Mouse (Mus musculus): Measurements from ENCODE around the gene Ribc2. TPM values are rescaled to one million over a fixed set of nuclear protein-coding genes. Genes with fewer than 3 reads are reported as not detected.
A peak's percentile ranks its signal among the peaks of the same experiment; 100 is the strongest.

Gene Ribc2
- polyA plus RNA-seq (2015; fragmentation: Nextera tagmentation; extraction: Ambion mirVana) = 0.30 and 0.40 TPM in 2 replicates

DNA sequence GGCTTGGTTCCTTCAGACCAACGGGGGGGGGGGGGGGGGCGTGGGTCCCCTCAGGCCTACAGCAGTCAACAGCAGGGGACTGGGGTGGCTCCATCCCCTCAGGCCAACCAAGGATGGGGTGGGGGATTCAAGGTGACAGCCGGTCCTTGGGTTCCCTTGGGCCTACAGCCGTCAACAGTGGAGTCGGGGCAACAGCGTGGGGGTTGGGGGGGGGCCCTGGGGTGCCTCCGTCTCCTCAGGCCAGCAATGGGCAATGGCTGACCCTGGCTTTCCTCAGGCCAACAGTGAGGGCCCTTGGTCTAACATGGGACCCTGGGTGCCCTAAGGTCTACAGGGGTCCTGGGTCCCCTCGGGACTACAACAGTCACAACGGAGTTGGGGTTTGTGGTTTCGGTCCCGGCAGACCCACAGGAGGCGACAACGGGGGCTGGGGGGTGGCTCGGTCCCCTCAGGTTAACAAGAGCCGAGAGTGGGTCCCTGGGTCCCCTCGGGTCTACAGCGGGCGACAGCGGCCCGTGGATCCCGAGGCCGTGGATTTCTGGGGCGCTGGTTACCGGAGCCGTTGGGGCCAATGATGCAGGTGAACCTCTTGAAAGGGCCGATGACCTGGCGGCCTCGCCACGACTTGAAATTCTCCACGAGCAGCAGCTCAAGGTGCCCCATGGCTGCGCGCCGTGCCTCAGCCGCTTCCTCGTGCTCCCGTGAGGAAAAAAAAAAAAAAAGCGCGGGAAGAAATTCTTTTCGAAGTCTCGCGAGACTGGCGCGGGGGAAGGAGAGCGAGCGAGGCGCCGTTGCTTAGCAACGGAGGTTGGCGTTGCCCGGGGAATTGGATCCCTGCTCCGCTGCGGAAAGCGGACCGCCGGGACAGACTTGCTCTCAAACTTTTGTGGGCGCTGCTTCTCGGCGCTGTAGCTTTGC is at the start of gene Ribc2, which contains the start of gene Smc1b:
Gene Ribc2, plus strand, starts transcription at position 804 of the 918 bp plus-strand sequence.
Gene Smc1b, minus strand, starts transcription at position 690 of the 918 bp plus-strand sequence.
- no peaks in the 10 kb centered on the region for H3K36me3 ChIP-seq (ENCODE audit: insufficient read depth, low read length)
- peak; percentile 49; the same call in 1 of the 2 replicates for ATAC-seq (ENCODE audit: low FRiP score, low TSS enrichment)
- peaks cover 4% of the 10 kb centered on the region; the same call in 1 of the 2 replicates for H3K9me3 ChIP-seq (ENCODE audit: low read length)
- peak within 1 kb of the TSS; percentile 67 for H3K4me2 ChIP-seq (replicated peaks; ENCODE audit: low read depth, low read length)
- WGBS = 30% methylated on average over 56 of the region's 58 CpGs
- H3K27ac ChIP-seq (ENCODE audit: low read length) = no peak within 1 kb of the TSS
- H3K9ac ChIP-seq (replicated peaks; ENCODE audit: low read length) = peak within 1 kb of the TSS; percentile 26; the same call in 1 of the 2 replicates
- 0 out of 2 replicates have a peak, but pooled peaks cover 4% of the 10 kb centered on the region for H3K27me3 ChIP-seq (ENCODE audit: insufficient read depth, low read length)
- peak within 1 kb of the TSS; percentile 42 for H3K4me3 ChIP-seq (ENCODE audit: low read length)
- H3K4me1 ChIP-seq (ENCODE audit: insufficient read depth, low read length) = peaks cover 4% of the 10 kb centered on the region; the same call in 1 of the 2 replicates

DNA sequence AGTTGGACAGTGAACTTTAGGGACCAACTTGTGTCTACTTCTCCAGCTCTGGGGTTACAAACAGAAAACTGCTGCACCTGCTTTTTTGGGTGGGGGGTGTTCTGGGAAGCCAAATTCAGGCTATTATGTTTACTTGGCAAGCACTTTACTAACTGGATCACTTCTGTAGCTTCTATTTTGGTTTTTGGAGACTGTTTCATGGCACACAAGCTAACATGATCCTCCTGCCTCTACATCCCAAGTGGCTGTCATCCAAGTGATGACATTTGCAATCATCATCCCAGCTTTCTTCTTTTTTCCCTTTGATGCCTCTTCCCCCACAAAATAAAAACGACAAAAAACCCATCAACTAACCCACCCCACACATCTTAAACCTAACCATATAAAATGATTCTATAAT is 46.2 kb upstream of the Ribc2 start:
- Histone ChIP-seq H3K4me3 (ENCODE audit: low read length) (no peak overlapping the region), H3K27me3 (ENCODE audit: insufficient read depth, low read length) (no peaks in the 10 kb centered on the region), H3K4me2 (replicated peaks; ENCODE audit: low read depth, low read length) (no peak overlapping the region), H3K4me1 (ENCODE audit: insufficient read depth, low read length) (no peaks in the 10 kb centered on the region), H3K36me3 (ENCODE audit: insufficient read depth, low read length) (no peaks in the 10 kb centered on the region), H3K27ac (ENCODE audit: low read length) (no peak overlapping the region), H3K9me3 (ENCODE audit: low read length) (no peaks in the 10 kb centered on the region), H3K9ac (replicated peaks; ENCODE audit: low read length) (no peak overlapping the region)
- ATAC-seq (ENCODE audit: low FRiP score, low TSS enrichment) = no peak
- WGBS = 68% methylated on average over 1 of the region's 1 CpGs

DNA sequence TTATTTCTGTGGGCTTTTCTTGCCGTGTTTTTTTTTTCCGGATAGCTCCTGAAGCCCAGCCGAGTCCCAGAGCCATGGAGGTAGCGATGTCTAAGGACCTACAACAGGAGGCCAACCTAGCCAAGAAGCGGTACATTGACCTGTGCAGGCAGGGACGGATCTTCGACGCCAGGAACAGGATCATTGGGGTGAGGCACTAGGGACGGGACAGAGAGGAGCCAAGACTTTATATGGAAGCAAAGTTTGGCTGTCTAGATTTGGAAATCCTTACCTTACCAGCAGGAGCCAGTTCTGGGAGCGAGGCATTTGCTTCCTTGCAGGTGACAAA is 279 bp downstream of the Ribc2 start:
- Histone ChIP-seq H3K9ac (replicated peaks; ENCODE audit: low read length) (0 out of 2 replicates have a peak overlapping the region, but pooled peaks have one; percentile 26), H3K4me1 (ENCODE audit: insufficient read depth, low read length) (peaks cover 4% of the 10 kb centered on the region; the same call in 1 of the 2 replicates), H3K4me2 (replicated peaks; ENCODE audit: low read depth, low read length) (peak overlapping the region; percentile 67), H3K27me3 (ENCODE audit: insufficient read depth, low read length) (0 out of 2 replicates have a peak, but pooled peaks cover 4% of the 10 kb centered on the region), H3K36me3 (ENCODE audit: insufficient read depth, low read length) (no peaks in the 10 kb centered on the region), H3K4me3 (ENCODE audit: low read length) (peak overlapping the region; percentile 42), H3K27ac (ENCODE audit: low read length) (no peak overlapping the region), H3K9me3 (ENCODE audit: low read length) (peaks cover 4% of the 10 kb centered on the region; the same call in 1 of the 2 replicates)
- 20% methylated on average over 10 of the region's 10 CpGs for WGBS
- no peak for ATAC-seq (ENCODE audit: low FRiP score, low TSS enrichment)

DNA sequence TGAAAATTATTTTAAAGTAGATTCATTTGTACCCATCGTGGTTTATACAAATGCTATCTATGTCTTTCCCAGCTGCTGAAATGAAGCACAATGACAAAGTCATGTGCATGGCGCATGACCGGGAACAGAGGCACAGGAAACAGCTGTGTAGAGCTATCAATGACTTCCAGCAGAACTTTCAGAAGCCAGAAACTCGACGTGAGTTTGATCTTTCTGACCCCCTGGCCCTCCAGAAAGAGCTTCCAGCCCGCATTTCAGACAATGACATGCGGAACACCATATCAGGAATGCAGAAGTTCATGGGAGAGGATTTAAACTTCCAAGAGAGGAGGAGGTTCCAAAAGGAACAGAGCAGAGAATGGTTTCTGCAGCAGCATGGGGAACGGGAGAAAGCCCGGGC is 3.3 kb downstream of the Ribc2 start:
- Histone ChIP-seq H3K9me3 (ENCODE audit: low read length) (peaks cover 4% of the 10 kb centered on the region; the same call in 1 of the 2 replicates), H3K27me3 (ENCODE audit: insufficient read depth, low read length) (0 out of 2 replicates have a peak, but pooled peaks cover 4% of the 10 kb centered on the region), H3K9ac (replicated peaks; ENCODE audit: low read length) (no peak overlapping the region), H3K27ac (ENCODE audit: low read length) (no peak overlapping the region), H3K36me3 (ENCODE audit: insufficient read depth, low read length) (no peaks in the 10 kb centered on the region), H3K4me3 (ENCODE audit: low read length) (no peak overlapping the region), H3K4me1 (ENCODE audit: insufficient read depth, low read length) (peaks cover 4% of the 10 kb centered on the region; the same call in 1 of the 2 replicates), H3K4me2 (replicated peaks; ENCODE audit: low read depth, low read length) (no peak overlapping the region)
- ATAC-seq (ENCODE audit: low FRiP score, low TSS enrichment) = no peak
- whole genome bisulfite sequencing = 33% methylated on average over 9 of the region's 9 CpGs

DNA sequence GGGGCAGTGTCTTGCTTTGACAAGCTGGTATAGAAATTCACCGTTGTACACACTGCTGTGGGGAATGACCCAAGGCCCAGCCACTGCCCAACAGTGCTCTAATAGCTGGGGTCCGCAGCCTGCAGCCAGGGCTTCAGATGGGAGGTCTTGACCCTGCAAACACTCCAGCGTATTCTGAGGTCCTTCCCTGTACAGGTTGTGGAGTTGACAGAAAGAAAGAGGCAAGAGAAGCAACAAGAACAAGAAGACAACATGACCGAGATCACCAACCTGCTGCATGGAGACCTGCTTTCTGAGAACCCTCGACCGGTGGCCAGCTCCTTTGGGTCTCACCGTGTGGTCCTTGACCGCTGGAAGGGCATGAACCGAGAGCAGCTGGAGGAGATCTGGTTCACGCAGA is 9.4 kb downstream of the Ribc2 start:
- no peaks in the 10 kb centered on the region for H3K4me1 ChIP-seq (ENCODE audit: insufficient read depth, low read length)
- 83% methylated on average over 10 of the region's 10 CpGs for WGBS
- H3K4me2 ChIP-seq (replicated peaks; ENCODE audit: low read depth, low read length) = no peak overlapping the region
- H3K27me3 ChIP-seq (ENCODE audit: insufficient read depth, low read length) = no peaks in the 10 kb centered on the region
- no peak for ATAC-seq (ENCODE audit: low FRiP score, low TSS enrichment)
- H3K9me3 ChIP-seq (ENCODE audit: low read length) = no peaks in the 10 kb centered on the region
- H3K4me3 ChIP-seq (ENCODE audit: low read length) = no peak overlapping the region
- H3K27ac ChIP-seq (ENCODE audit: low read length) = no peak overlapping the region
- no peak overlapping the region for H3K9ac ChIP-seq (replicated peaks; ENCODE audit: low read length)
- H3K36me3 ChIP-seq (ENCODE audit: insufficient read depth, low read length) = no peaks in the 10 kb centered on the region

DNA sequence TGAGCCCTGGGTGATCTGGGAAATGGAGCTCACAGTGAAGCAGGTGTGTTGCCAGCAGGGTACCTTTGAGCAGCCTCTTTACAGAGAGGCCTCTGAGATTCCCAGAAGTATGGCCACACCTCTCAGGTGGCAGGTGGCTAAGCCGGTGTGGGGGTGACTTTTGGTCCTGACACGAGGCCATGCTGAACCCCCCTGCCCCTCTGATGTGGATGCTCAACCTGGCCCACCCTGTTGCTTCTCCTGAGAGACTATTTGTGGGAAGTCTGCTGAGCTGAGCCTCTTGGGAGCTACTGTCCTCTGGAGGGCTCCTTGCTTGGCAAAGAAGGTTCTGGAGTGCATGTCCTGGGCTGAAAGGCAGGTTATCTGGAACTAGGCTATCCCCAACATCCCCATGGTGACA is 10.6 kb downstream of the Ribc2 start:
- H3K4me2 ChIP-seq (replicated peaks; ENCODE audit: low read depth, low read length) = no peak overlapping the region
- no peak overlapping the region for H3K27ac ChIP-seq (ENCODE audit: low read length)
- WGBS = 76% methylated on average over 2 of the region's 2 CpGs
- no peak overlapping the region for H3K4me3 ChIP-seq (ENCODE audit: low read length)
- H3K36me3 ChIP-seq (ENCODE audit: insufficient read depth, low read length) = no peaks in the 10 kb centered on the region
- no peaks in the 10 kb centered on the region for H3K27me3 ChIP-seq (ENCODE audit: insufficient read depth, low read length)
- ATAC-seq (ENCODE audit: low FRiP score, low TSS enrichment) = no peak
- H3K9me3 ChIP-seq (ENCODE audit: low read length) = no peaks in the 10 kb centered on the region
- no peaks in the 10 kb centered on the region for H3K4me1 ChIP-seq (ENCODE audit: insufficient read depth, low read length)
- no peak overlapping the region for H3K9ac ChIP-seq (replicated peaks; ENCODE audit: low read length)

DNA sequence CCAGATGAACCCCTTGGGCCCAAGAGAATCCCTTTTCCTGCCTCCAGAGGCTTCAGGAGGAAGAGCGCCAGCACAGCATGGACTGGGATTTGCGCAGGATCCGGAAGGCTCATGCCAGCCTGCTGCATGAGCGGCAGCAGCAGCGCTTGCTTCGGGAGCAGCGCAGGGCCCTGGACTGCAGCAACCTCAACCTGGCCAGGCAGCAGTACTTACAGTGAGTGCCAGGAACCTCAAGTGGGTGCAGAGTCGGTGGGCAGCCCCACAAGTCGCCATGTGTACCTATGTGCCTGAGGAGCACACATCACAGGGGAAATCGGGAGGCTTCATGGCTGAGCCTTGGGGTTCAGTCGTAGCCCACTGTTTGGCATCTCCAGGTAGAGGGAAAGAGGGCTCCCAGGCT is 11.3 kb downstream of the Ribc2 start:
- no peaks in the 10 kb centered on the region for H3K36me3 ChIP-seq (ENCODE audit: insufficient read depth, low read length)
- H3K4me3 ChIP-seq (ENCODE audit: low read length) = no peak overlapping the region
- H3K9ac ChIP-seq (replicated peaks; ENCODE audit: low read length) = no peak overlapping the region
- H3K27me3 ChIP-seq (ENCODE audit: insufficient read depth, low read length) = no peaks in the 10 kb centered on the region
- 89% methylated on average over 11 of the region's 11 CpGs for WGBS
- H3K4me1 ChIP-seq (ENCODE audit: insufficient read depth, low read length) = no peaks in the 10 kb centered on the region
- no peak overlapping the region for H3K27ac ChIP-seq (ENCODE audit: low read length)
- no peak for ATAC-seq (ENCODE audit: low FRiP score, low TSS enrichment)
- H3K4me2 ChIP-seq (replicated peaks; ENCODE audit: low read depth, low read length) = no peak overlapping the region
- H3K9me3 ChIP-seq (ENCODE audit: low read length) = no peaks in the 10 kb centered on the region

DNA sequence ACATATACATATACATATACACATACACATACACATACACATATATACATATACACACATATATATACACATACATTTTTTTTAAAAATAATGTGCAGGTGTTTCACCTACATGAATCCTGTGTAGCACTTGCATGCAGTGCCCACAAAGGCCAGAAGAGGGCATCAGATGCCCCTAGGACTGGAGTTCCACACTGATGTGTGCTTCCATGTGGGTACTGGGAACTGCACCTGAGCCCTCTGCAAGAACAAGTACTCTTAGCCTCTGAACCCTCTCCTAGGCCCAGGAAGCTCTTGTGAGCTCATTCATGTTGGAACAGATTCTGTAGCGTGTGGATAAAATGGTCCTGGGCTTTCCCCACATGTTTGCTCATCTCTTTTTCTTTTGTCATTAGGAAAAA is 11.9 kb downstream of the Ribc2 start:
- Histone ChIP-seq H3K4me2 (replicated peaks; ENCODE audit: low read depth, low read length) (no peak overlapping the region), H3K9ac (replicated peaks; ENCODE audit: low read length) (no peak overlapping the region), H3K27me3 (ENCODE audit: insufficient read depth, low read length) (no peaks in the 10 kb centered on the region), H3K4me1 (ENCODE audit: insufficient read depth, low read length) (no peaks in the 10 kb centered on the region), H3K9me3 (ENCODE audit: low read length) (no peaks in the 10 kb centered on the region), H3K4me3 (ENCODE audit: low read length) (no peak overlapping the region), H3K36me3 (ENCODE audit: insufficient read depth, low read length) (no peaks in the 10 kb centered on the region), H3K27ac (ENCODE audit: low read length) (no peak overlapping the region)
- 97% methylated on average over 1 of the region's 1 CpGs for WGBS
- ATAC-seq (ENCODE audit: low FRiP score, low TSS enrichment) = no peak

DNA sequence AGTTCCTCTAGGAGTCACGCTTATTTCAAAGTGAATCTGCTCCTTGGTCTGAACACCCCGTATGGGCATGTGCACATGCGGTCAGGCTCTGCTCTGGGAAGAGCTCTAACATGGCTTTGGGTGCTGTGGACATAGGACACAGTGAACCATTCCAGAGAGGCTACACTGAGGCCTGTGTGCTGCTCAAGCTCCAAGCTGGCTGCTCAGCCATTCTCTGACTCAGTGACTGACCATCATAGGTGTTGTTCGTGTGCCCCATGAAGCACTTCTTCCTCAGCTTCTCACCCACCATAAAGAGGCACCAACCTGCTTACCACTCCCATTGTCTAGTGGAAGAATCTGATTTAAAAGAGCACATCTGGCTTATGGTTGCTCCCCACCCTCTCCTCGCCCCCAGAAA is 12.4 kb downstream of the Ribc2 start:
- H3K9ac ChIP-seq (replicated peaks; ENCODE audit: low read length) = no peak overlapping the region
- ATAC-seq (ENCODE audit: low FRiP score, low TSS enrichment) = no peak
- H3K4me1 ChIP-seq (ENCODE audit: insufficient read depth, low read length) = no peaks in the 10 kb centered on the region
- no peak overlapping the region for H3K4me2 ChIP-seq (replicated peaks; ENCODE audit: low read depth, low read length)
- no peaks in the 10 kb centered on the region for H3K27me3 ChIP-seq (ENCODE audit: insufficient read depth, low read length)
- H3K36me3 ChIP-seq (ENCODE audit: insufficient read depth, low read length) = no peaks in the 10 kb centered on the region
- H3K27ac ChIP-seq (ENCODE audit: low read length) = no peak overlapping the region
- 84% methylated on average over 5 of the region's 5 CpGs for WGBS
- no peaks in the 10 kb centered on the region for H3K9me3 ChIP-seq (ENCODE audit: low read length)
- no peak overlapping the region for H3K4me3 ChIP-seq (ENCODE audit: low read length)

DNA sequence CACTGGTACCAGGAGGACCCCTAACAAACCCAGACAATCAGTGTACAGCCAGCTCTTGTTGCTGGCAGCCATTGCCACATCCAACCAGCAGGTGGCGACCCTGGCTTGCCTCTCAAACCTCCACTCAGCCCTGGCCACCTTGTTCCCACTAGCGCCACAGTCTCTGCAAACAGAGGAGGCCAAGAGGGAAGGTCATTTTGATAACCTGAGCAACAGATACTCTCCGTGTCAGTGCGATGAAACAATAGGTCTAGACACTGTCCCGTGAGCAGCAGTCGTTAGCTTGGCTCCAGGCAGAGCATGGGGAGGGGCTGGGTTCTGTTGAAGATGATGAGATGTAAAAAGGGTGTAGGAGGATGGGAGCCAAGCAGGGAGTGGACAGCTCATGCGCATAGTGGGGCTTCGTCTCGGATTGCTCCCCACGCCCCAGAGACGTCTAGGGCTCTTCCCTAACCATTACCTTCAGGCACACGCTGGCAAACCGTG is 19.6 kb downstream of the Ribc2 start:
- Histone ChIP-seq H3K36me3 (ENCODE audit: insufficient read depth, low read length) (no peaks in the 10 kb centered on the region), H3K9me3 (ENCODE audit: low read length) (no peaks in the 10 kb centered on the region), H3K27ac (ENCODE audit: low read length) (no peak overlapping the region), H3K4me1 (ENCODE audit: insufficient read depth, low read length) (no peaks in the 10 kb centered on the region), H3K4me2 (replicated peaks; ENCODE audit: low read depth, low read length) (no peak overlapping the region), H3K27me3 (ENCODE audit: insufficient read depth, low read length) (no peaks in the 10 kb centered on the region), H3K4me3 (ENCODE audit: low read length) (no peak overlapping the region), H3K9ac (replicated peaks; ENCODE audit: low read length) (no peak overlapping the region)
- peak; percentile 46 for ATAC-seq (ENCODE audit: low FRiP score, low TSS enrichment)
- WGBS = 25% methylated on average over 13 of the region's 13 CpGs
